Mouse (Mus musculus): ENCODE data around the gene Ccdc39.

DNA sequence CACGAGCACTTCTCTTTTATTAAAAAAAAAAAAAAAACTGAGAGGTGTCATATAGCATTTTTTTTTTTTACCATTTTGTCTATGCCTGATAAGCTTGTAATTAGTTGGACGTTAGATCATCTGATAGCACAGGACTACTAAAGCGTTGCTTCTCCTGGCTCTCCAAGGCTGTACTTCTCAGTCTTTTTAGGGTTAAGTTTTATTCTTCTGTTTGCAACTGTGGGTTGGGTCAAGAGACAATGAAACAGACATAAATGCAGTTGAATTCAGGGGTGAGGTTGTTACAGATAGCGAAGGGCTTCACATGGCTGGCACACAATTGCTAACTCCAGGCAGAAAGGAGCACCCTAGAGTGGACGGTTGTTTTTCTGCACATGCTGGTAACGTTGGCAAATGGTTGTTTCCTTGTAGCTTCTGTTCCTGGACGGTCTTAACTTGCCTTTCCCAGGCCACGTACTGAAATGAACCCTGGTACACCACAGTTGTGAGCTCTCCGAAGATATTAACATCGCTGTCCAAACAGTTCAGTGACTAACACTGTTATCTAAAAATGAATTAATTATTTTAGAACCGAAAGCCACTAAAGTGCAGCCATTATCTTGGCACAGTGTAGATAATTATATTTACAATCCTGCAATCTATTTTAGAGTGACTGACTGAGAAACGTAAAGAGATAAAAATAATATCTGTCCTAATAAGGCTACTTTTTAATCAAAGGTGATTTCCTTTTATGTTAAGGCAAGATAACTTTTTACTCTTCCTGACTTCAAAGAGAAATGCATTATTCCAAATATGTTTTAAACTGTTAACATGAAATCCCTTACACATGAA lies 30.6 kb upstream of the Ccdc39 start:
- no peak for TF ChIP-seq GATA1 (IDR thresholded peaks at IDR 0.05; ENCODE audit: borderline replicate concordance, low read length)
- TF ChIP-seq FLI1 (IDR thresholded peaks at IDR 0.05; ENCODE audit: low read length): no peak
